ENCODE assay signal across 25 mouse cellular contexts in genomic region chr10:19424961-19425360, GRCm38 (mm10).
DNase-seq lines count a peak whose midpoint lies in the region; ATAC-seq and TF ChIP-seq lines count a peak whose summit lies in the region.
"Had no signal": no experiment of that assay in that cellular context is flagged by ENCODE, and none has a peak within 500 bp of the region (broad histone marks: within the 10 kb centered on the region; RNA-seq: fewer than 3 reads in every experiment).

No protein-coding gene starts in this region.

- no peaks in the 10 kb centered on the region; the same call in 1 of the 2 replicates for H3K27me3 ChIP-seq in hindbrain, embryonic 16.5 days (replicated peaks; ENCODE audit: control insufficient read depth, insufficient read depth, low read length)
- H3K27me3 ChIP-seq in hindbrain, embryonic 14.5 days (ENCODE audit: control insufficient read depth, insufficient read depth, low read length) = no peaks in the 10 kb centered on the region; the same call in 1 of the 2 replicates
- H3K27me3 ChIP-seq in midbrain, postnatal 0 days (ENCODE audit: insufficient read depth, low read length) = no peaks in the 10 kb centered on the region
- H3K27me3 ChIP-seq in midbrain, embryonic 13.5 days = no peaks in the 10 kb centered on the region
- H3K27me3 ChIP-seq: embryonic facial prominence, embryonic 13.5 days; embryonic facial prominence, embryonic 15.5 days; forebrain, embryonic 12.5 days; Patski had no signal

- H3K9me3 ChIP-seq in hindbrain, embryonic 16.5 days (ENCODE audit: control insufficient read depth, low read length) = no peaks in the 10 kb centered on the region
- no peaks in the 10 kb centered on the region for H3K9me3 ChIP-seq in hindbrain, embryonic 14.5 days (ENCODE audit: control insufficient read depth, low read length)
- H3K9me3 ChIP-seq in midbrain, postnatal 0 days (ENCODE audit: low read length) = no peaks in the 10 kb centered on the region
- no peaks in the 10 kb centered on the region for H3K9me3 ChIP-seq in midbrain, embryonic 13.5 days
- H3K9me3 ChIP-seq: embryonic facial prominence, embryonic 13.5 days; embryonic facial prominence, embryonic 15.5 days; forebrain, embryonic 10.5 days; forebrain, embryonic 12.5 days had no signal

- H3K4me3 ChIP-seq in hindbrain, embryonic 16.5 days (ENCODE audit: low read length) = no peak overlapping the region
- no peak overlapping the region for H3K4me3 ChIP-seq in hindbrain, embryonic 14.5 days (replicated peaks; ENCODE audit: low read length)
- no peak overlapping the region for H3K4me3 ChIP-seq in midbrain, postnatal 0 days (ENCODE audit: low read depth, low read length)
- H3K4me3 ChIP-seq in midbrain, embryonic 13.5 days (replicated peaks) = no peak overlapping the region
- H3K4me3 ChIP-seq: embryonic facial prominence, embryonic 13.5 days; embryonic facial prominence, embryonic 15.5 days; erythroblast, embryonic 14.5 days; forebrain, embryonic 10.5 days; forebrain, embryonic 12.5 days had no signal

- H3K36me3 ChIP-seq in hindbrain, embryonic 16.5 days (ENCODE audit: control insufficient read depth, insufficient read depth, low read length) = no peaks in the 10 kb centered on the region
- no peaks in the 10 kb centered on the region for H3K36me3 ChIP-seq in hindbrain, embryonic 14.5 days (replicated peaks; ENCODE audit: control insufficient read depth, insufficient read depth)
- H3K36me3 ChIP-seq in midbrain, postnatal 0 days (ENCODE audit: insufficient read depth, low read length) = no peaks in the 10 kb centered on the region
- H3K36me3 ChIP-seq in midbrain, embryonic 13.5 days = no peaks in the 10 kb centered on the region
- H3K36me3 ChIP-seq: embryonic facial prominence, embryonic 13.5 days; embryonic facial prominence, embryonic 15.5 days; forebrain, embryonic 10.5 days; forebrain, embryonic 12.5 days had no signal

- H3K27ac ChIP-seq in hindbrain, embryonic 16.5 days (ENCODE audit: low read depth, low read length) = no peak overlapping the region
- no peak overlapping the region for H3K27ac ChIP-seq in hindbrain, embryonic 14.5 days
- H3K27ac ChIP-seq in midbrain, postnatal 0 days (ENCODE audit: low read depth, low read length) = no peak overlapping the region
- no peak overlapping the region for H3K27ac ChIP-seq in midbrain, embryonic 13.5 days
- H3K27ac ChIP-seq: embryonic facial prominence, embryonic 13.5 days; embryonic facial prominence, embryonic 15.5 days; forebrain, embryonic 10.5 days; forebrain, embryonic 12.5 days had no signal

- DNase-seq in hindbrain, embryonic 14.5 days (ENCODE audit: low spot score) = no peak
- DNase-seq in midbrain, postnatal 0 days (ENCODE audit: low spot score) = peak; percentile 52
- peak; percentile 25 for DNase-seq in brain, embryonic 14.5 days (ENCODE audit: low read depth)
- DNase-seq in retina, postnatal 1 day = peak; percentile 44
- no peak for DNase-seq in kidney, postnatal 36 days
- no peak for DNase-seq in kidney, postnatal 25 days
- DNase-seq: adrenal gland, adult 8-10 months; adrenal gland, postnatal 14 days; adrenal gland, postnatal 36 days; cerebellum, adult 11 months; cerebellum, adult 18-20 months; cerebellum, adult 8-10 months; cerebellum, adult 9-11 months; cerebellum, postnatal 14 days; cerebellum, postnatal 36 days; embryo, embryonic 11 days had no signal

- peak; percentile 45; the same call in 1 of the 2 replicates for ATAC-seq in hindbrain, embryonic 16.5 days
- no peak for ATAC-seq in hindbrain, embryonic 14.5 days (ENCODE audit: low FRiP score)
- ATAC-seq in midbrain, postnatal 0 days (ENCODE audit: low FRiP score) = no peak
- ATAC-seq in midbrain, embryonic 13.5 days = no peak
- ATAC-seq: activated CD4-positive, CD25-positive, alpha-beta regulatory T cell, adult 4 months; Patski had no signal

- H3K9ac ChIP-seq in hindbrain, embryonic 16.5 days (ENCODE audit: low read depth, low read length) = no peak overlapping the region
- H3K9ac ChIP-seq in hindbrain, embryonic 14.5 days = no peak overlapping the region
- no peak overlapping the region for H3K9ac ChIP-seq in midbrain, postnatal 0 days (replicated peaks; ENCODE audit: low read length, poor library complexity, severe bottlenecking)
- H3K9ac ChIP-seq in midbrain, embryonic 13.5 days (replicated peaks) = no peak overlapping the region
- H3K9ac ChIP-seq: embryonic facial prominence, embryonic 13.5 days; embryonic facial prominence, embryonic 15.5 days; forebrain, embryonic 12.5 days had no signal

- 54% methylated on average over 3 of the region's 3 CpGs for WGBS in hindbrain, embryonic 16.5 days
- WGBS in hindbrain, embryonic 14.5 days = 51% methylated on average over 3 of the region's 3 CpGs
- WGBS in midbrain, postnatal 0 days = 68% methylated on average over 3 of the region's 3 CpGs
- 61% methylated on average over 3 of the region's 3 CpGs for WGBS in midbrain, embryonic 13.5 days

- H3K4me1 ChIP-seq in hindbrain, embryonic 16.5 days (ENCODE audit: control insufficient read depth, insufficient read depth, low read depth, low read length) = no peaks in the 10 kb centered on the region
- H3K4me1 ChIP-seq in hindbrain, embryonic 14.5 days (replicated peaks; ENCODE audit: control insufficient read depth, insufficient read depth, low read length) = no peaks in the 10 kb centered on the region
- no peaks in the 10 kb centered on the region for H3K4me1 ChIP-seq in midbrain, postnatal 0 days (ENCODE audit: insufficient read depth, low read length)
- H3K4me1 ChIP-seq in midbrain, embryonic 13.5 days (replicated peaks) = no peaks in the 10 kb centered on the region
- H3K4me1 ChIP-seq: embryonic facial prominence, embryonic 13.5 days; embryonic facial prominence, embryonic 15.5 days; forebrain, embryonic 10.5 days; forebrain, embryonic 12.5 days had no signal

- no peak for TF ChIP-seq POLR2A in brain, embryonic 14.5 days (IDR thresholded peaks at IDR 0.05; ENCODE audit: borderline replicate concordance, extremely low read depth, insufficient read depth, insufficient read length, poor library complexity, severe bottlenecking)

- no peak overlapping the region for H3K4me2 ChIP-seq in hindbrain, embryonic 16.5 days (ENCODE audit: low read length)
- H3K4me2 ChIP-seq in hindbrain, embryonic 14.5 days (replicated peaks) = no peak overlapping the region
- H3K4me2 ChIP-seq in midbrain, postnatal 0 days (ENCODE audit: low read depth, low read length, poor library complexity, severe bottlenecking) = no peak overlapping the region
- H3K4me2 ChIP-seq in midbrain, embryonic 13.5 days (replicated peaks) = no peak overlapping the region
- H3K4me2 ChIP-seq: embryonic facial prominence, embryonic 13.5 days; embryonic facial prominence, embryonic 15.5 days; forebrain, embryonic 12.5 days had no signal

- TF ChIP-seq CTCF in midbrain, postnatal 0 days (IDR thresholded peaks at IDR 0.05) = no peak
- no peak for TF ChIP-seq CTCF in brain, embryonic 14.5 days (IDR thresholded peaks at IDR 0.05; ENCODE audit: borderline replicate concordance, extremely low read depth, insufficient read depth, insufficient read length)

Comparison
In these comparisons a context has a peak if more than half of its experiments do, and no peak if none do; other contexts are left out.
1. DNase-seq: peak in midbrain, postnatal 0 days (single experiment), brain, embryonic 14.5 days (single experiment) and retina, postnatal 1 day (single experiment); none in hindbrain, embryonic 14.5 days (single experiment), kidney, postnatal 36 days (0 of 2) and kidney, postnatal 25 days (0 of 2).